Mouse (Mus musculus) megakaryocyte, adult 5-6 weeks (primary cell): ENCODE results near the gene Ckm. TPM values are rescaled to one million over a fixed set of nuclear protein-coding genes. Genes with fewer than 3 reads are reported as not detected.

ENCODE experiments used
- ATAC-seq: 2 replicates; pipeline ENCODE4 v1.8.0; 2016; ENCODE audit warnings: mild to moderate bottlenecking, inconsistent platforms; ENCODE audit not compliant: poor library complexity, severe bottlenecking
- total RNA-seq, 2 experiments: library from RNA; stranded (forward) in 1 of 2; stranded (reverse) in 1 of 2; fragments of 153-499, 151-499 nt in 1 of 2; fragments of 221-1000, 200-1000 nt in 1 of 2; gene quantifications; 2 replicates each; pipeline versions ENCODE4 v1.2.3 to v1.2.4; 2015 to 2017

Gene Ckm
- 0.14 and 0.18 TPM in 2 replicates for total RNA-seq (2015)
- total RNA-seq (2017), result 0.26 and 0.45 TPM in 2 replicates

DNA sequence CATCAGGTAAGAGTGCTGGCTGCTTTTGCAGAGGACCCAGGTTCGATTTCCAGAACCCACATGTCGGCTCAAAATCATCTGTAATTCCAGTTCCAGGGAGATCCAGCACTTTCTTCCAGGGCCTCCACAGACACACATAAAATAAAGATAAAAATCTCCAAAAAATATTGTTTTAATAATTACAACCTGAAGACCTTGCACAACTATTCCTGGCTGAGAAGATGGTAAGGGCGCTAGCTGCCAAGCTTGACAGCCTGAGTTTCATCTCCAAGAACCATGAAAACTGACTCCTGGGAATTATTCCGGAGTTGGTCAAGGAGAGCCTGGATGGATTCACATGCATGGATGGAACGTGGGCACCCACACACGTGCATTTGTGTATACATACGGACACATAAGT lies at the start of gene Ckm:
Gene Ckm, plus strand, starts transcription at position 301 of the 400 bp plus-strand sequence.
- ATAC-seq, result no peak

DNA sequence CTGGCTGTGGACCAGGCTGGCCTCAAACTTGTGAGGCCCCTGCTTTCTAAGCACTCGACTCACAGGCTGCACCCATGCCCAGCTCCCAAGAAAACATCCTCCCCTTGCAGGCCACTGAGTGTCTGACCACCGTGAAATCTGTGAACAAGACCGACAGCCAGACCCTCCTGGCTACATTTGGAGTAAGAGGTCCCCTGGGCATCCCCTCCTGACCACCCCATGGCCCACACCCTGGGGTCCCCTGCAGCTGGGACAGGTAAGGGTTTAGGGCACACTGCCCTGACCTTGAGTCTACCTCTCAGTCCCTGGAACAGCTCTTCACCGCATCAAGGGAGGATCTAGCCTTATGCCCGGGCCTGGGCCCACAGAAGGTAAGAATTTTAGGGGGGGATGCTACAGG lies 49.6 kb upstream of the Ckm start:
- ATAC-seq, result no peak

DNA sequence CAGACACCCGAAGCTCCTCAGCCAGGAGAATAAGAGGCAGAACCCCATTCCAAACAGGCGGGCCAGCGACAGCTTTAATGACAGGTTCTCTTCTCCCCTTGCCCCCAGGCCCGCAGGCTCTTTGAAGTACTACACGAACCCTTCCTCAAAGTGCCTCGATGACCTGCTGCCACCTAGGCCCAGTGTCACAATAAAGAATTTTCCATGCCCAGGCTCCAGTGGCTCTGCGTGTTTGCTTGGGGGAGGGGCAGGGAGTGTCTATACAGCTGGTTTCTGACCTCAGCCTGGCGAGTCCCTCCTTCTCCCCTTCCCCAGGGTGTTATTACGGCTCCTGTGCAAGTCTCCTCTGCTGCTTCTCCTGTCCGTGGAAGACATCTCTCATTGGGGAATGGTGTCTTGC lies 48.3 kb upstream of the Ckm start:
- ATAC-seq, result no peak

DNA sequence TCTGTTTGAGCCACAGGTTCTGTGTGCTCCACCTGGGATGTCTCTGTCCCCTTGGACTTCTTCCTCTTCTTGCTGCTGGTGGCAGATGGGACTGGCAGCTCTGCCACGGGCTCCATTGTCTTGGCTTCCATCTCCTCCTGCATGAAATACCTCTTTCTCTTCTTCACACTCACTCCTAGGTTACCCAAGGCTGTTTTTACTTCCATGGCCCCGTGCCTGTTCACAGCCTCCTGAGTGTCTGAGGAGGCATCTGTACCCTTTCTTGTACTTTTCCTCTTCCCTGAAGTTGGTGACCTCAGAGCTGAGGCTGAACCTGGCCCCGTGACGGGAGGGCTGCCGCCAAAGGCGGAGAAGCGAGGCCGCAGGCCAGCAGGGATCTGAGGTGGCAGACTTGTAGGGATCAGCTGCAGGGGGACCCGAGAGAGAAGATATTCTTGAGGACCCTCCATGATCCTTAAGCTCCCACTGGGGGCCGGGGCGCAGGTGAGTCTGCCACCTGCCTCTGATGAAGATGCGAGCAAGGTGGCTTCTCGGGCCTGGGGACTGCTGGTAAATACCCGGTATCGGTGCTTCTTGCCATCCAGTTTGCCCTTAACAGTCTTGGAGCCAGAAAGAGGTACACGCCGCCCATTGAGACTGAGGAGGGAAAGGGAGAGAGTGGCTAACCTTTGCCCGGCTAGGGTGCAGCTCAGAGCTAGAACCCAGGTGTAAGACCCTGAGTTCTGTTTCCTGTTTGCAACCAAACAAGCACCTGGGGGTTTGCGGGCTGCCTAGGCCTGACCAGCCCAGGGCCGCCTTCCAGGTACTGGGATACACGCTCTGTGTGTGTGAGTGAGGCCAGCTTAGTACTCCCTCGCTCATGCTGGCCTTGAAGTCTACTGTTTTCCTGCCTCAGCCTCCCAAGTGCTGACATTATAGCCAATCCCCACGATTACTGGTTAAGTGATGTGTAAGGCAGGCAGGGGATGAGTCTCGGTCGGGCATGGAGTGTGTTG lies 46.9 kb upstream of the Ckm start:
- ATAC-seq, result no peak

DNA sequence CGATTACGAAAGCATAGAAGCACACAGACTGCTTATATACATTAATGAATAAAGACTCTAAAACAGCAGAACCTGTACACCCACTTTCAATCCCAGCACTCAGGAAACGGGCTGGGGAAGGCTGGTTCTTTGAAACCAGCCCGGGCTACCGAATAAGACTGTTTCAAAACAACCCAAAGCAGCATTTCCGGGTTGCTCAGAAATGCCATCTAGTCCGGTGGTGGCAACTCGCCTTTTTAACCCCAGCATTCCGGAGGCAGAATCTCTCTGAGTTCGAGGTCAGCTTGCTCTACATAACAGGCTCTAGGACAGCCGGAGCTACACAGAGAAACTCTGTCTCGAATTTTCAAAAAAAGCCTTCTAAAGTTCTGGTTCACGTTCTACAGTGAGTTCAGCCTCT lies 45.9 kb upstream of the Ckm start:
- no peak for ATAC-seq

DNA sequence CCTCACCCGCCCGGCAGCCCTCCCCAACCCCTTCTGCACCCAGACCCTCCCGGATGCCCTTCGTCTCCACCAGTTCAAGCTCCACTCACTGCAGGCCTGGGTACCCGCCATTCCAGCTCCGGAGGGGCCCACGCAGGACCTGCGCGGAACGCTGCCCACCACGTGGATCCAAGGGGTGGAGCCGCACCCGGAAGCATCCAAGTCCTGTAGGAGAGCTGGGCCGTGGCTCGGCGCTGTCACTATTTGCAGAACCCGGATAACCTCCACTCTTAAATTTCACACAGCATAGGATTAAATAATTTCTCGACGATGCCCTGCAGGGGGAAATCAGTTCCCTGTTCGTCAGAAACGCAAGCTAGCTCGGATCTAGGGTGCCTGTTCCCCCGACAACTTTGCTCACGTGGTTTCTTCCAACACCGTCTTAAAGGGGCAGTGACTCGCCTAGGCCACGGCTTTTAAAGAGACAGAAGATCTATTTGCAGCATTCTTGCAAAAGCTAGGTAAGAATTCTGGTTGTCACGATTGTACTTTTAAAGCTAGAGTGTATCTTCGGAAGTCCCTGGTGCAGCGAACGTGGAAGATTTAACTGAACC lies 45.2 kb upstream of the Ckm start, which contains the start of the genes Cd3eap and Ppp1r13l:
Gene Cd3eap, minus strand, starts transcription at position 185 of the 593 bp plus-strand sequence.
Gene Ppp1r13l, plus strand, starts transcription at position 451 of the 593 bp plus-strand sequence.
- ATAC-seq, result peak; percentile 61

DNA sequence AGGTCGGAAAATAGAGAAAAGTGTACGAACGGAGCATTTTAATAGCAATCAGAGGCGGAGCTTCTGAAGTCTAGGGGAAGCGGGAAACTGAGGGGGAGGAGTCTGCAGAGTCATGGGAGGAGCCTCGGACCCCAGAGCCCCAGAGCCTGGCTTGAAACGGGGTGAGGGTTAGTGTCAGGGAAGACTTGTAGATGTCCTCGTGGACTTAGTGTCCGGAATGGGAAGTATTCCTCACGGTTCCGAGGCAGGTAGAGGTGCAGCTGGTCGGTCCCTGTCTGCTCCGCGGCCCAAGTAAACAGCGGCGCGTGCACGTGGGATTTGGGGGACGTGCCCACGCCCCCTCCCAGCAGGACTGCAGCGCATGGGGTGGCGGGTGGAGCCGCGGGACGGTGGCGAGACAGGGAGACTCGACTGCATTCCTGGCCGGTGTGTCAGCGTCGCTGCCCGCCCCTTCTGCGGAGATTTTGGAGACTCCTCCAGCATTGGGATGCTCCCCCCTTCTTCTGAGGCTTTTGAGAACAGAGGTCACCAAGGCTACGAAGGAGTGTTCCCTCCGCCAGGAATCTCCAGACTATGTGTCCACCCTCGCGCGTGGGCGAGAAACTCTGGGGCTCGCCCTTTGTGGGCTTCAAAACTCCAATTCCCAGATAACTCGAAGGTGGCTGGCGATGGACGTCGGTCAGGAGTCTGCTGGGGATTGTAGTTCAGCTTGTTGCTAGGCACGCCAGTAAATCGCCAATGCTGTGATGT lies 44.5 kb upstream of the Ckm start:
- peak; percentile 40 for ATAC-seq

DNA sequence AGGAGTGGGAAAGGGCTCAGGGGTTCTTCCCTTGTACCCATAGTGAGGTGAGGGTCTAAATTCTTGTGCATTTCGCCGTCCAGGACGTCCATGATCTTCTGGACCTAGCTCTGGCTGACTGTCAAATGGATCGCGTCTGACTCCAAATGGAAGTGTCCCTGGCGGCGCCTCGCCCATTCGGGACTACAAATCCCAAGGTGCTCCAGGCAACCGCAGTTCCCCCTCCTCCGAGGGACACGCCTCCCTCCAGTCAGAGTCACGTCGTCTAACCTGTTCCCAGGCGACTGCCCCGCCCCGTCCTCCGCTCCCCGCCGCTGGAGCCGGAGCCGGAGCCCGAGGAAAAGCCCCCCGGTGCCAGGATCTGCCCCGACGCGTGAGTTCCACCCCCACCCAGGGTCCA lies 43.6 kb upstream of the Ckm start:
- peak; percentile 69 for ATAC-seq

DNA sequence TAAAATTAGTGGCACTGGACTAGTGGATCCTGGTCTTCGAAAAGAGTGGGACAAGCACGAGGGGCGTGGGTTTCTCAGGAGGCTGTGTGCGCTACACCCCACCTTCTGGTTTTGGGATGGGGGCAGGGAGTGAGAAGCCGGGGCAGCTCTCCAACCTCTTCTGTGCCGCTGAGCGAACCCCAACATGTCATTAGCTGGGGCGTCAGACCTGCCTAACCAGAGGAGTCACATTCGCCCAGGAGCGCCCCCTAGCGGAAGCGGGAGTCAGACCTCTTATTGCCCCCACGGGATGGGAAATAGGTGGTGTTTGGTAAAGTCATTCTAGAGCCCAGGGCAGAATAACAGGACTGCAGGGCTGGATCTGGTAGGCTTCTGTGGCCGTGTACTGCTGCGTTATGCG lies 42.9 kb upstream of the Ckm start:
- peak; percentile 34 for ATAC-seq

DNA sequence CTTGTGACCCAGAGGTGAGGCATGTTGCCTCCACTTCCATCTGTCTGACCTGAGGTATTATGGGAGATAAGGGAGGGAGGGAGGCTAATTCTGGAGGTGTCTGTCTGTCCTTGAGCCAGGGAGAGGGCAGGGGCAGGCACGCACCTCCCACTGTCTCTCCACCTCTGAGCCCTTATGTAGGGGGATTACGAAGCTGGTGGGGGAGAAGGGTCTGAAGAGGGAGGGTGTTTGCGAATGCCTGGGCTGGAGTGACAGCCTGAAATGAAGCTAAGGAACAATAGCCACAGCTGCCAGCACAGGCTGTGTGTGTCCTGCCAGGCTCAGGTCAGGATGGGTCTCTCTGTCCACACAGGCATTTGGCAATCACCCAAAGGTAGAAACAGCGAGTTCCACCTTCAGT lies 42.3 kb upstream of the Ckm start:
- ATAC-seq, result no peak

DNA sequence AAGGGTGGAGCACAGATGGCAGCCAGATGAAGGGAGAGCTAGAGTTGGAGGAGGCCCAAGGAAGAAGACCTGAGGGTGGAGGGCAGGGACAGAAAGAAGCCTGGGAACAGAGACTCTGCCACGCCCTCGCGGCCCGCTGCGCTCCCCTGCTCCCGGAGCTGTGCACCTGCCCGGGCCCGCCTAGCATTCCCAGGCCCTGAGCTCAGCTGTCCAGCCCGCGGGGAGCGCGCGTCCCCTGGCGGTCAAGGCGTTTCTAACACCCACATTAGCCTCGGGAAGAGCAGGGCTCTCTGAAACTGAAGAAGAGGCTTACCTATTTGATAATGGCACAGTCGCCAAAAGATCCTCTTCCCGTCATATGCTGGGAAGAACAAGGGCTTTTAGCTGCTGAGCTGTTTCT lies 40.7 kb upstream of the Ckm start:
- ATAC-seq, result peak; percentile 39; the same call in 1 of the 2 replicates

DNA sequence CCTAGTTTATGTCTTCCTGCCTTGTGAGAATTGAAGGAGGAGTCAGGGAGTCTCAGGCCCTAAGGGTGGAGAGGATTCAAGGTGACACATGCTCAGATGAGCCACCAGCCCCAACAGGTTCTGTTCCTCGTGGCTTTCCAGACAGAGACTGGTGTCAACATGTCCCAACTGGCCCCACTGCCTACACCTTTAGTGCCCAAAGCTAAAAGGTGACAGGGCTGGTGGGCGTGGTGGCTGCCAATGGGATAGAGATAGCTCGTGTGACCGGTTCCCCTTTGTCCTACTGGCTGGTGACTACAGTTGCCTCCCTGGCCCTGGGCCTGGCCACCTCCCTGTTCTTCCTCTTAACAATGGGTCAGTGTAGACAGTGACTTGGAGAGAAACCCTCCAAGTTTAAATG lies 39.2 kb upstream of the Ckm start:
- ATAC-seq, result no peak

DNA sequence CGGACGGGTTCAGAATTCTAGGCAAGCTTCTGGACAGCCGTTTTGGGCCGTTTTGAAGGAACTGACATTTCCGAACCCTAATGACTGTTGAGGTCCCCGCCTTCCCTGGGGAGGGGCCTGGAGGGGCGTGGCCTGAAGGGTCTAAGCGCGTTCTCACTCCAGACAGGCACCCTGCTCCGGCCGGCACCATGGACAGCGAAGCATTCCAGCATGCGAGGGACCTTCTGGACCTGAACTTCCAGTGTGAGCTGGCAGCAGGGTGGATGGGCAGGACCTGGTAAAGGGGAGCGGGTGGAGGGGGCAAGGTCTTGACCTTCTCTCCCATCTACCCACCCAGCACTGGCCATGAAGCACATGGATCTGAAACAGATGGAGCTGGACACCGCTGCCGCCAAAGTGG lies 36.2 kb upstream of the Ckm start:
- ATAC-seq, result no peak

DNA sequence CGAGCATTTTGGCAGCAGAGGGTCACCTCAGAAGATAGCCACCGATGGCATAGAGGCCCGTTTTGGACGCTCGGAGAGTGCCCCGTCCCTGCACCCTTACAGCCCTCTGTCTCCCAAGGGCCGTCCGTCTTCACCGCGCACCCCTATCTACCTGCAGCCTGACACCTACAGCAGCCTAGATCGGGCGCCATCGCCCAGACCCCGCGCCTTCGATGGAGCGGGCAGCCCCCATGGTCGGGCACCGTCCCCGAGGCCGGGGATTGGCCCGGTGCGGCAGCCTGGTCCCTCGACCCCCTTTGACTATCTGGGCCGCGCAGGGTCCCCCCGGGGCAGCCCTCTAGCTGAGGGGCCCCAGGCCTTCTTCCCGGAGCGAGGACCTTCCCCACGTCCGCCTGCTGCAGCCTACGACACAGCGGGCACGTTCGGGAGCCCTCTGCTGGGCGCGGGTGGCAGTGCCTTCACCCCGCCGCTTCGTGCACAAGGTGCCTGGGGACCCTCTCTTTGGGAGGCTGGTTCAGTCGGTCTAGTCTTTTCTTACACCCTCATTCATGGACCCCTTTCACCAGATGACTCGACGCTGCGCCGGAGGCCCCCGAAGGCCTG lies 34.7 kb upstream of the Ckm start:
- ATAC-seq, result peak; percentile 96

DNA sequence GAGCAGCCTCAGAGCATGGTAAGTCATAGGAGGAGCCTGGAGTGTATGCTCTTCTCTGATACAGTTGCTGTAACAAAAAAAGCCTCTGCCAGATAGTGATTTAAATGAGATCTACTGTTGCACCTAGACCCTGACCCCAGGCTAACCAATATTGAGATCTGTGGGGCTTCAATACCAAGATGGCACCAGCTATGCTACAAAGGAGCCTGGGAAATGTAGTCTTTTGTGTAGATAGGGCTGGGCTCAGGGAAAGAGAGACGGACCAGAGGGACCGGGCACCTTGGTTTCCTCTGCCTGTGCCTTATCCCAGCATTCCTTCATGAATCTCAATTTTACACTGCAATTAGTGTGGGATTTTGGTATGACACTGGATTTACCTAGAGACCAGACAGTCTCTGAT lies 31.2 kb upstream of the Ckm start:
- no peak for ATAC-seq

DNA sequence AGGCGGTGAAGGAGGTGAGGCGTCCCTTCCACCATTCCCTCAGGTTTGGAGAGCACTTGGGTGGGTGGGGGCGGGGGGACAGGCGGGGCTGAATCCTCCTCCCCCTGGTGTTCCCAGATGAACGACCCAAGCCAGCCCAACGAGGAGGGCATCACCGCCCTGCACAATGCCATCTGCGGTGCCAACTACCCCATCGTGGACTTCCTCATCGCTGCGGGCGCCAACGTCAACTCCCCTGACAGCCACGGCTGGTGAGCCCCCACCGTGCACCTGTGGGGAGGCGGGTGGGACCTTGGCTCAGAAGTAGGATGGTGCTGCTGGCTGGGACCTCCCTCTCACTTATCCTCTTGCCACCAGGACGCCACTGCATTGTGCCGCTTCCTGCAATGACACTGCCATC lies 29.2 kb upstream of the Ckm start:
- no peak for ATAC-seq

DNA sequence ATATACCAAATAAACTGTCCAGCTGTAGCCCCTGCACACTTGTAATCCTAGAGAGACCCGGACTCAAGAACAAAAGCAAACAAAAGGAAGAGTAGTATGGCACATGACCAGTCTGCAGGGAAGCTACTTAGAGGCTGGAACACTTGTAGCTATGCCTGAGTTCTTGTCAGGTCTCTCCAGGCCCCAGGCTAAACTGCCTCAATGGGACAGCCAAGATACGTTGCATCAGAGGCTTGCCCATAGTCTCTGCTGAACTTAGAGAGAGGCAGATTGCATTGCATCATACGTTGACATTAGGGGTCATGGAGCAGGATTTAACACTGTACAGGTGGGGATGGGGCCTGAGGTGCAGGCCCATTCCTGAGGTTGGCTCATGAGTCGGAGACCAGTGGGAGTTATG lies 28.6 kb upstream of the Ckm start:
- no peak for ATAC-seq

DNA sequence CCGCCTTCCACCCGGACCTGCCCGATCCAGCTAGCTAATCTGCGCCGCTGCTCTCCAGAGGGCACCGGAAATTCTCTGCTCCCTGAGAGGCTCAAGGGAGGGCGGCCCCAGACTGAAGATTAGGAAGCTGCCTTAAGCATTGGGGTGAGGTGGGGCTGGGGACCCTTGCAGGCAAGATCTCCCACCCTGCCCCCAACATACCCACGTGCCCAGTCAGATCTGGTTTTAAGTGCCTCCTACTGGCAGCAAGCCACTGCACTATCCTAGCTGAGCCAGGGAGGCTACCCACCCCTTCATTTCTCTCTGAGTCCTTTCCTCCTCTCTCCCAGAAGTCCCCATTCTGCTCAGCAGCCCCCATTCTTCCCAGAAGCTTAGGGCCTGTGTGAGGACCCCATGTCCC lies 26.5 kb upstream of the Ckm start:
- ATAC-seq, result no peak

DNA sequence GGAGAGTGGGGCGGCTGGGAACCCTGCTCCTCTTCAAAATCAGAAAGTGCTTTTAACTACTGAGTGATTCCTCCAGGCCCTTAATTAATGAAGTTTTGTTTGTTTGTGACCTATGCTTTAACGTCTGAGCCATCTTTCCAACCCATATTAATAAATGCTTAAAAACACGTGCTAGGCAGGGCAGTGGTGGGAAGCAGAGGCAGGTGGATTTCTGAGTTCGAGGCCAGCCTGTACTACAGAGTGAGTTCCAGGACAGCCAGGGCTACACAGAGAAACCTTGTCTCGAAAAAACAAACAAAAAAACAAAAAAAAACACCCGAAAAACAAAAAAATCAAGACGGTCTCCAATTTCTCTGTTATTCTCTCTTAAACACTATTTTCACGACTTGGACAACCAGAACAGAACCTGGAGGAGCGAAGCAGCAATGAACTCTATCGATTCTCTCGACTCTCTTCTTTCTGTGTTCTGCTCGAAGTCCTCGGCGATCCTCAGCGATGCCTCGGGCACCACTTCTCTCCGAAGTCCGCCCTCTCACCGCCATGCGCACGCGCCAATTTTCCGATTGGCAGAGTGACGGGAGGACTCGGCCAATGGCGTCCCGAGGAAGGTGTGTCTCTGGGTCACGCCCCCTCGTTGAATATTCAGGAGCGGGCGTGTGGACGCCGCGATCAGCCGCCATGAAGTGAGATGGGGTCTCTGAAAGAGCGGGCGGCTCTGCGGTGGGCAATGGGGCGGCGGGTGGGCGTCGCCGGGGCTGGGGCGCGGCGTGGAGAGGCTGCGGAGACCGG lies 23.0 kb upstream of the Ckm start, which contains the start of gene Ercc2:
Gene Ercc2, plus strand, starts transcription at position 634 of the 789 bp plus-strand sequence.
- peak; percentile 100 for ATAC-seq

DNA sequence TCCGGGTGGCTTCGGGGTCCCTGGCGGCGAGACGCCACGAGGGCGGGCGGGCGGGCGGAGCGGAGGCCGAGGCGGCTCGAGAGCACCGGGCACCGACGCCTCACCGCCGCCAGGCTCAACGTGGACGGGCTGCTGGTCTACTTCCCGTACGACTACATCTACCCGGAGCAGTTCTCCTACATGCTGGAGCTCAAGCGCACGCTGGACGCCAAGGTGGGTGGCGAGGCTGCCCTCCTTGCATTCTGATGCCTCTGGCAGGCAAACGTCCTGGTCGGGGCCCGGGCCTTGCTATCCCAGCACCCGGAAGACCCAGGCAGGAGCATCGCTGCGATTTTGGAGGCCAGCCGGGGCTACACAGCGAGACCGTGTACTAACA lies 22.4 kb upstream of the Ckm start:
- peak; percentile 48 for ATAC-seq
